Mouse (Mus musculus): ENCODE data around the gene Rnf38. TPM values are rescaled to one million over a fixed set of nuclear protein-coding genes. Genes with fewer than 3 reads are reported as not detected.

Rnf38 gene
- 52.2 and 70.9 TPM in 2 replicates for total RNA-seq (2017)

DNA sequence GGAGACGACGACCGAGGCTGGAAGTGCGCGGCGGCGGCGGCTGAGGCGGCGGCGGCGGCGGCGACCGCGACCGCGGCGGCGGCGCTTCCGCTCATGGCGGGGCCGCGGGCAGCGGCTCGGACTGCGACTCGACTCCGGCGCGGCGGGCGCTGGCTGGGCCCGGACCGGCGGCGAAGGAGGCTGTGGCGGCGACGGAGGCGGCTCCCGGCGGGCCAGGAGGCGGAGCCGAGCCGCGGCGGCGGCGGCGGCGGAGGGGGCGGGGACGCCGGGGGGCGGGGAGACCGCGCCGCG lies at the start of gene Rnf38:
Rnf38 (minus strand) TSS at position 77 of the 291 bp plus-strand sequence.
- ATAC-seq (replicated peaks; ENCODE audit: low read depth, poor library complexity, severe bottlenecking), result no peak

DNA sequence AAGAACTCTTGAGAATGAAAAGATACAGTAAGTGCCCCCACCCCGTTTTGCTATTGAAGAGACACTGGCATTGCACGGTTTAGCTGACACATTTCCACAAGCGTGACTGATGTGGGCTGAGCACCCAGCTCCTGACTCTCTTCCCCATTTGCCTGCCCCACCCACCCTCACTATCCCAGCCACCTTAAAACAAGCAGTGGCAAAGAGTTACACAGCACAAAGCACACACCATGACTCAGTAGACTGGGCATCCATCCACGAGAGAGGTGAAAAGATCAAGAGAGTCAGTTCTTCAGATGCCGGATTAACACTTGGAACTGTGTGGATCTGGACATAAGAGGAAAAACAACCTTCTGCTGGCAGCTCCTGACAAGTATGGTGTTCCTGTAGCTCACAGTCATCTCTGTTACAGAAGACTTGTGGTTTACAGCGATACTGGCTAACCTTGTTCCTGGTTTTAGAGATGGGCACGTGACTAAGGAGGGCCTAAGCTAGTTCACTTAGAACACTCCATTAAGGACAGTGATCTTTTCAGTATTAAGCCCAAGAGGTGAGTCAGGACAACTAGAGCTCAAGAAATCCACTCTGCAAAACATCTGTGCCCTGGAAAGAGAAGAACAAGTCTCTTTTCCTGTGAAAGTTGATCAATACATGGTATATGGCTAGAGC lies 48.1 kb upstream of the Rnf38 start:
- no peak for ATAC-seq (replicated peaks; ENCODE audit: low read depth, poor library complexity, severe bottlenecking)

DNA sequence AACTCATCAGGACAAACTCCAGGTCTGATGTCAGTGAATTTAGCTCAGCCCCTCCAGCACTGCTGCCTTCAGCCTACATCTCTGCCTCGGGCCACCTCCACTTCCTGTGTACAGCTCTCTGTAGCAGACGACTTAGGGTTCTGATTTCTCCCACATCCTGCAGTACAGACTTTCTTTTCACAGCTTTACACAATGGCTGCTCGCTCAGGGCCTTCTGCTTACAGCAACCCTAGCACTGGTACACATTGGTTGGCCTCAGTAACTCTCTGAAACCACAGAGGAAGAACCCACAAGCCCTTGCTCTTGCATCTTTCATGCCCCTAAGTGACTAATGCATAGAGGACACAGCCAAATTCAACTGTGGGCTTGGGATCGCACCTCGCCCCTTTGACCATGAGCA lies 37.5 kb upstream of the Rnf38 start:
- ATAC-seq (replicated peaks; ENCODE audit: low read depth, poor library complexity, severe bottlenecking), result no peak

DNA sequence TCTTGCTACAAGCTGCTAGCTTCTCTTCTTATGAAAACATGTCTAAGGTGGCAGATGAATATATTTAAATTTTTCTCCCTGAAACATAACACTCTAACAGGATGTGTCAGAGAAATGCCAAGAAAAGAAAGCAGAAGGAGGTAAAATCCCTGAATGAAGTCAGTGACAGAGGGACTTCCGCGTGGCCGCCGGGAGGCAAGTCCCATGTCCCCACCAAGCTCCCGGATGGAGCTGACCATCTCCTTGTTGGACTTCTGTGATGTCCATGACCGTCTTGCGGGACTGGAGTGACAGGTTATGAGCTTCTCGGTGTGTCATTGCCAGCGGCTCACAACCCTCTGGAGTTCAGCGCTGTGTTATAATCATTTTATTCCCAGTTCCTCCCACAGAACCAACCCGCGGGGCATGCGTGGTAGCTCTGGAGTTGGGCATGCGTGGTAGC lies 35.8 kb upstream of the Rnf38 start:
- no peak for ATAC-seq (replicated peaks; ENCODE audit: low read depth, poor library complexity, severe bottlenecking)

DNA sequence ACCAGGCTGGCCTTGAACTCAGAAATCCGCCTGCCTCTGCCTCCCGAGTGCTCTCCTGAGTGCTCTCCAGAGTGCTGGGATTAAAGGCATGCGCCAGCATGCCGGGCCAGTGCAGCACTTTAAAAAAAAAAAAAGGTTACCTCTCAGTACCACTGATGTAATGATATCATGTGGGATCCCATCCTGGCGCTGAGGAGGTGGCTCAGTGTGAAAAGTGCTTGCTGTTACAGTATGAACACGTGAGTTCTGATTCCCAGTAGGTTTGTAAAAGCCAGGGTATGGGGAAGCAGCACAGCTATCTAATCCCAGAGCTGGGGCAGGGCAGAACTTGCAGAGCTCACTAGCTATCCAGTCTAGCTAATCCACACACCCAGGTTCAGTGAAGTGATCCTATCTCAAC lies 33.8 kb upstream of the Rnf38 start:
- ATAC-seq (replicated peaks; ENCODE audit: low read depth, poor library complexity, severe bottlenecking), result no peak

DNA sequence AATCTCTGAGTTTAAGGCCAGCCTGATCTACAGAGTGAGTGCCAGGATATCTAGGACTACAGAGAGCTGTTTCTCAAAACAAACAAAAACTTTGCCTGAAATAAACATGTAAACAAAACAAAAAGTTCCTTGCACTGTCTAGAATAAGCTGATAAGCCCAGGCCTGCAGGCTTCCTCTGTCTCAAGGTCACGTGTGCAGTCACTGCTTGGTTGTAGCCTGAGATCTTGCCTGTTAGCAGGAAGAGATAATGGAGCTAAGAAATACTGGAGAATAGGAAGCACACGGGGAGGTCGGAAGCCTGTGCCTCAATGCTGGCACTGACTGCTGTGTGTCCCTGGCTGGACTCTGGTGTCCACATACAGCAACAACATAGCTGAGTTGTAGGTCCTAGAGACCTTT lies 31.9 kb upstream of the Rnf38 start:
- ATAC-seq (replicated peaks; ENCODE audit: low read depth, poor library complexity, severe bottlenecking), result no peak

DNA sequence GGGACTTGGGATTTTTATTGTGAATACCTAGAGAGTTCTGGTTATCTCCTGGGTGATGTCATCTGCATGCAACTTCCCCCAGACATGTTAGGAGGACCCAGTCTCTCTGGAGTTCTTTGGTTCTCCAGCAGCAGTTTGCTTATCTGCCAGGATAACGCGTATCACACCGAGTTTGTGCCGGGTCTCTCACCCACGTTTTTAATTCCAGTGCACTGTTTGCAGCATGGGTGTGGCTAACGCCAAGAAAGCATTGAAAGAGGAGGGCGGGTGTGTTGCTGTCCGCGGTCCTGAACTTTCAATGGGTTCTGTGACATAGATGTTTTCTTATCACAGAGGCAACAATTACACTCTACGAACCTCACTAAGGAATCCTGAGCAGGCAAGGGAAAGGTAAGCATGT lies 26.7 kb upstream of the Rnf38 start:
- ATAC-seq (replicated peaks; ENCODE audit: low read depth, poor library complexity, severe bottlenecking), result peak; percentile 83

DNA sequence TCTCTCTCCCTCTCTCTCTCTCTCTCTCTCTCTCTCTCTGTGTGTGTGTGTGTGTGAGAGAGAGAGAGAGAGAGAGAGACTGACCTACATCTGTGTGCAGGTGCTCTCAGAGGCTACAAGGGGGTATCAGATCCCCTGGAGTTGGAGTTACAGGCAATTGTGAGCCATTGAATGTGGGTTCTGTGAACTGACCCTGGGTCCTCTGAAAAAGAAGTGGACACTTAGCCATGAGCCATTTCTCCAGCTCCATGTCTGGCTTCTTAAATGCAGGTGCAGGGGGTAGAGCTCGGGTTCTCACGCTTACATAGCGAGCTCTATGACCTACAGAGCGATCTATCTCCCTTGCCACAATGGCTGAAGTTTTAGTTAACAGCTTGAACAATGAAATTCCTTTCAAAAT lies 25.5 kb upstream of the Rnf38 start:
- no peak for ATAC-seq (replicated peaks; ENCODE audit: low read depth, poor library complexity, severe bottlenecking)

DNA sequence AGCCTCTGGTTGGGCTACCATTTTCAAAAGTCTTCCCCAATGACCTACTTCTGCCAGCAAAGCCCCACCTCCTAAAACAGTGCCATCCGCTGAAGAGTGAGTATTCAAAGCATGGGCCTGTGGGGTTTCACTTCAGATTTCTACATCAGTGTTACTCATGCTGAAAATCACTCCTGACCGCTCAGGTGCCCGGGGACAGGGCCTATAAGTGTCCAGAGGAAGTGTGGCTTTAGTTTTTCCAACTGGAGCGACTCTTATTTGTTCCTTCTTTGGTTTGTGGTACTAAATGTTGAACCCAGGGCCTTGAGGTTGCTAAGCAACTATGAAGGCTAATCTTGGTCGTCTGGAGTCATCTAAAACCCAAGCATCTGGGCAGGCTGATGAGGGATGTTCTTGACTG lies 21.0 kb upstream of the Rnf38 start:
- ATAC-seq (replicated peaks; ENCODE audit: low read depth, poor library complexity, severe bottlenecking), result no peak

DNA sequence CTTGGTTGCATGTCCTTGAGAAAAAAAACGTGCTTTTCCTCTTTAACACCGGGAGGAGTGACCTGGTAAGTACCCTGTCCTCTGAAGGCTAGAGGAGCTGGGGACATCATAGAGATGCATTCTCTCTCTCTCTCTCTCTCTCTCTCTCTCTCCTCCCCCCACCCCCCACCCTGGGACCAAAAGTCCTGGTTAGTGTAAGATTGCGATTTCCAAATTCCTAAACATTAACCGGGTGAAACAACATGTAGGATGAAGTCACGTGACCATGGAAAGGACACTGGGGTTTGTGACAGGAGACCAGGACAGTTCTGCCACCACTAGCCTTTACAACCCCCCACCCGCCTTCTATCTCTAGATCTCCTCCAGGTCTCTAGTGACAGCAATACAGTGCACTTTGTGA lies 19.6 kb upstream of the Rnf38 start:
- no peak for ATAC-seq (replicated peaks; ENCODE audit: low read depth, poor library complexity, severe bottlenecking)

DNA sequence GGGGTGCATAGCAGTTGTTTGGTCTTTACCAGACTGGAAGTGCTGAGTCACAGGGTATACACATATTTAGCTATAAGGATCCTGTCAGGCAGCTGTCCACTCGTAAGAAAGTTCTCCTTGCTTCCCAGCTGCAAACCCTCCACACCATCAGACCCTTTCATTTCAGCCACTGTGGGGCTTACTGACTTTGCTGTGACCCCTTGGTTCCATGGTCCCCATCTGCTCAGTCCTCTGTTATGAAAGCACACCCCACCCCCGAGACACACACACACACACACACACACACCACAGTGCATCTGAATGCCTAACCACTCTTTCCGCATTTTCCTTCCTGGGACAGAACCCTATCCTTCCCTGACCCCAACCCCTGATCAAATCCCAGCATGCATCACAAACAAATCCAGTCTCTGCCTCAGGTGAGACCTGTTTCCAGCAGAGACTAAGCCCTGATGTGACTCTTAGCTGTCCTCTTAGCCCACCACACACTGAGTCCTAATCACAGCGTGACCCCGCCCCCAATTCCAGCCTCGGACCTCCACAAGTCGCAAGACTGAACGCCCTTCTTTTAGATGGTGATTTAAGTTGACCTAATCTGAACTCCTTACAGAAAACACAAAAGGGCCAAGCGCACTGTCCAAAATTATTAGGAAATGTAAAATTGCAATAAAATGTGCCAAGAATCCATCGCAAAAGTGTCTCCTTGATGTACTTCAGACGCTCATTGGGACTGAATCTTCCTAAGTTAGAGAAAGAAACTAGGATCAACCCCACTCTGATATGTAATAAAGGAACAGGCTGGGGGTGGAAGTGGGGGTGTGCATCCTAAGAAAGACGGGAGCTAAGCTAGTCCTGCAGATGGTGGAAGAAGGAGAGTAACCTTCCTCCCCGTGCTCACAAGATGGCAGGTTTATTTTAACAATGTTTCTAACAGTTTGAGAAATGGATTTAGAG lies 18.7 kb upstream of the Rnf38 start:
- no peak for ATAC-seq (replicated peaks; ENCODE audit: low read depth, poor library complexity, severe bottlenecking)

DNA sequence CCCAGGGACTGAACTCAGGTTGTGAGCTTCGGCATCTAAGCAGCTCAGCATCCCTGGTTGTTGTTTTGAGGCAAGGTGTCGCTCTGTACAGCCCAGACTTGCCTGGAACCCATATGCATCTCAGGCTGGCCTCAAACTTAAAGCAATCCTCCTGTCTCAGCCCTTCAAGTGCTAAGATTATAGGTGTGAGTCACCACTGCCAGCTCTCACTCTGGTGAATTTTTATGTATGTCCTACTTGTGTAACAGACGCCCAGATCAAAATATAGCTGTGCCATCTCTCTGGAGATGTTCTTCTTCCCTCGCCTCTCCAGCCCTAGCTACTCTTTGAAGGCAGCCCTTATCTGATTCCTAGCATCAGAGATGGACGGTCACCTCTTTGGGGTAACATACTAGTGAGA lies 17.9 kb upstream of the Rnf38 start:
- ATAC-seq (replicated peaks; ENCODE audit: low read depth, poor library complexity, severe bottlenecking), result no peak

DNA sequence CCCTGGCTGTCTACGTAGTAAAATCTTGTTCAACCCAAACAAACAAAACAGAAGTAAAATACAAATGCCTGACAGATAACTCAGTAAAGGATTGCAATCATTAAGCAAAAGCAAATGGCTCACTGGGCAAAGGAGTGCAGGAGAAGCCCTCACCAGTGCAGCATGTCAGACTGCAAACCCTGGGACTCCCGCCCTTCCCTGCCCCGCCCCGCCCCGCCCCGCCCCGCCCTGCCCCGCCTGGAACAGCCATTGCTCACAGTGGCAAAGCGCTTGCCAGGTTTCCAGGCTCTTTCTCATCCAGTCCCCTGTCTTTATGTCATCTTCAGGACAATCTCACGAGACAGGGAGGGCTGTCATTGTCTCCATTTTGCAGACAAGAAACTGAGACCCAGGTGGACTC lies 16.1 kb upstream of the Rnf38 start:
- peak; percentile 66 for ATAC-seq (replicated peaks; ENCODE audit: low read depth, poor library complexity, severe bottlenecking)

DNA sequence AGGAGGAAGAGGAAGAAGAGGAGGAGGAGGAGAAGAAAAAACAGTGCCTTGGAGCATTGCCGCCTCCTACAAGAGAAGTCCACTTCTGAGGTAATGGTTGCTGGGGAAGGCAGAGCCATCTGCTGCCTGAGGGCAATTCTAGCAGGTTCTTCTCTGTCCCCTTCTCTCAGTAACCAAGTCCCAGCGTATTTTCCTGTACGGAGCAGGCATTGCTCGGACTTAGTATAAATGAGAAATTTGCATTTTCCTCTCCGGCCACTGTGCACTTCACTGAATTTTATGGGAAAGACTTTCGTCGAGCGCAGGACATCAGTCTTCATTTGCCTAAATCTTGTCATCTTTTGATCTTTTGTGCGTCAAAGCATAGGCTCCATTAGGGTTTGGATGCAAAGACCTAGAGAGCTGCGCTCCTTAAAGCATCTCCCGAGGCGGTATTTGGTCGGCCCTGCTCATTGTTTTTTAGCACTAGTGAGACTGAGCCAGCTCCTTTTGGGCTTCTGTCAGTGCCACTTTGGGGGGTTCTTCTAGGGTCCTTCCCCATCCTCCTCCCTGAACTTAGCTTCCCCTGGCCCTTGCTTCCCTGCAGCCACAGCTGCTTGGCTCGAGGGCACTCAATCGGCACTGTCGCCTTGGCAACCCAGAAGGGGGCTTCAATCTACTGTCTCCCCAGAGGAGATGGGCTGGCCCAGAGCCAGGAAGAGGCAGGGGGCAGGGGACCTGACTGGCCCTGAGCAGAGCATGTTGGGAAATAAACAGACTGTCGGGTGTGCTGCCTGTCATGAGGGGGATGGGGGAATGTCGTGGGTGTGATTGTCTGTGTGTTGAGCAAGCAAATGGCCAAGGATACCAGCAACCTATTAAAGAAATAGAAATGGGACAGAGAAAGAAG lies 13.7 kb upstream of the Rnf38 start:
- no peak for ATAC-seq (replicated peaks; ENCODE audit: low read depth, poor library complexity, severe bottlenecking)

DNA sequence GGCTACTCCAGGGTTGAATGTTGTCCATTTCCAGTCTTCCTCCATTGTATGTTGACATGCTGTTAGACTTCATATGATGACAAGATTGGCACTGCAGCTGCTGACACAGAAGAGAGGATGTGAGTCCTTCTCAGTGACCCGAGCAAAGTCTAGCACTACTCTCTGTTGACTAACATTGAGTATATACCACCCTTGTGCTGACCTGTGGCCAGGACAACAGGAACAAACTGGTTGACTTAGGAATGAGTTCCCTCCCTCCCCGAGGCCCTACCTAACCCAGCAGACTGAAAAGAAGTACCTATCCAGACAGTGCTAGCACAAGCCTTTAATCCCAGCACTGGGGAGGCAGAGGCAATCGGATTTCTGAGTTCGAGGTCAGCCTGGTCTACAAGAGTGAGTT lies 12.7 kb upstream of the Rnf38 start:
- ATAC-seq (replicated peaks; ENCODE audit: low read depth, poor library complexity, severe bottlenecking), result no peak

DNA sequence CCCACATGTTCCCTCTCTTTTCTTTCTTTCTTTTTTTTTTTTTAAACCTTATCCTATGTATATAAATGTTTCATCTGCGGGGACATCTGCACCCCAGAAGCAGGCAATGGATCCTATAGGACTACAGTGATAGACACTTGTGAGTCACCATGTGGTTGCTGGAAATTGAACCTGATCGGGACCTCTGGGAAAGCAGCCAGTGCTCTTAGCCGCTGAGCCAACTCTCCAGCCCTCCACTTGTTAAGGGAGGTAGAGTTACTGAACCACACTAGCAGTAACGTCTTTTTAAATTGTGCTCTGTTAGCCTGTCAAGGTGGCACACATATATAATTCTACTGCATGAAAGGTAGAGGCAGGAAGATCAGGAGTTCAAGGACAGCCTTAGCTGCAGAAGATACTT lies 8.0 kb upstream of the Rnf38 start:
- no peak for ATAC-seq (replicated peaks; ENCODE audit: low read depth, poor library complexity, severe bottlenecking)

DNA sequence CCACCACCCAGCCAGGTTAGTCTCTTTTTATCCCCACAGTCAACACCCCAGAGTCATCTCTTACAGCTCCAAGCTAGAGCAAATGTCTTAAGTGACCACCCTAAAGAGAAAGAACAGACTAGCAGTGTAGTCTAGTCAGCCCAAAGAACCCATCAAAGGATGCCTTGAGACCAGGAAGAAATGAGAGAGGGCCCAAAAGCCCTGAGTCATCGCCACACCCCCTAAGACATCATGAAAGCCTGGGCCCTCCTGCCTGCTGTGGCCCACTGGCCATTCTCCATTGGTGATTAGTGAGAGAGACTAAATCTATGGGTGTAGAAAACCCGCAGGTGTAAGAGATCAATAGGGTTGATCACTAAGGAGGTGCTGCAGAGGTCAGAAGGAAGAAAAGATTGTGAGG lies 2.4 kb upstream of the Rnf38 start:
- no peak for ATAC-seq (replicated peaks; ENCODE audit: low read depth, poor library complexity, severe bottlenecking)

DNA sequence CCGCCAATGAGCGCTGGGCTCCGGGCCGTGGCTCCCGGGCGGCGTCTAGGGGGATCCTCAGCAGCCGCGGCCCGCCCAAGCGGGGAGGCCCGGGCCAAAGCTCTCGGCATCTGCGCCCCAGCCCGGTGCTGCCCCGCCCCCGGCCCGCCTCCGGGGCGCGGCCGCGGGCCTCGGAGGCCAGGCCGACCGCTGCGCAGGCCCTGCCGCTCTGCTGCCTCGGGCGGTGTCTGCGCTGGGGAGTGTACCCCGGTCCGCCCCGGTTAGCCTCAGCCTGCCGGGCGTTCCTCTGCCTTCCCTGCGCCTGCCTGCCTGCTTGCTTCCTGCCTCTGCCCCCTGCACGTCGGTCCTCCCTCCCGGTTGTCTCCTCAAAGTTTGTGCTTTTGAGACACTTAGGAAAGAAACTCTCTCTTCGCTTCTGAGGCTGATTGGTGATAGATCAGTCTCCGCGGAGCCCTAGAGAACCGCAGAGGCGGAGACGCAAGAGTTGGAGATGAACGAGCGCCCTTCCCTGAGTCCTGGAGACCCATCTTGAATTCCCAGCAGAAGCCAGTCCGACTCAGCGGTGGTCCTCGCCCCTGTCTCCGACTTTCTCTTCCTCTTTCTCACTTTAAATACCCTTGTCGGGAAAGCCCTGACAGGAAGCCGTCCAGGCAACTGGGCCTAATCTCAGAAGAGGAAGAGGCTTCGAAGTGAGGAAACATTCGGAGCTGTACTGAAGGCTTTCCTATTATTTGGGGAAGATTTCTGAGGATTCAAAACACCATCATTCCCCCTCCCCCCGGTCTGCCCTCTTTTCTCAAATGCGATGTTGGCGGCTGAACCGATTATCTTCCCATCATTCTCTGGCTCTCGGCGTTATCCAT lies 646 bp upstream of the Rnf38 start:
- peak; percentile 77 for ATAC-seq (replicated peaks; ENCODE audit: low read depth, poor library complexity, severe bottlenecking)

DNA sequence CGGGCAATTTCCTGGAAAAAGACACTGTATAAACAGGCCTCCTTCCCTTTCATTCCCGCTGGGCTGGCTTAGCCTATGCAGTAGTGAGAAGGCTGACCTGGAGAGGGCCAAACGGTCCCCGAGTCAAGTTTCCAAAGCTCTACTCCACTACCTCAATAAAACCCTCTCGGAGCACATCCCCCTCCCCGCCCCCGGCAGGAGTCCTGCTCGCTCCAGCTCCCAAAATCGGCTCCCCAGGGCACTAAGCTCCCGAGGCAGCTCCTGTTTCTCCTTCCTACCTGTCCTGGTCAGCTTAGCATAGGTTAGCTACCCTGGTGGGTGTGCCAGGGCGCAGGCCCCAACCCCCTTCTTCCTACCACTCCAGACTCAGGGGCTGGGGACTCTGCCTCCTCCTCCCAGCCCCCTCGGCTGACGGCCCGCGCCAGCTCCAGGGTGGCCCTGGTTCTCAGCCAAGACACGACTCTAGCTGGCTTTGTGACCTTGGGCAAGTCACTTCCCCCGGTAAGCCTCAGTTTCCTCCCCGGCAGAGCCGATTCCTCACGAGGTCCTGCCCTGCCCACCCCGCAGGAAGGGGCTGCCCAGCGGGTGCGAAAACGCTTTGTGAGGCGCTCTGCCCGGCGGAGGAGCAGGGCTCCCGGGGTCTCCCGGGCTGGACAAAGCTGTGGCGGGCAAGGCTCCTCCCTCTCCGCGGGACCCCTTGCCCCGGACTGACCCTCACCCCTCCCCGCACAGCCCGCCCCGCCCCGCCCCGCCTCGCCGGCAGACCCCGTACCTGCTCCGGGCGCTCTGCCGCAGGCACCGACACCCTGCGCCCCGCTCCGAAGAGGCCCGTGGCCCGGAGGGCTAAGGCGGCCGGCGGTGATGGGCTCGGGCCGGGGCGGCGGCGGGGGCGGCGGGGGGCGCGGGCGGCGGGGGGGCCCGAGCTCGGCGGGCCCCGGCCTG lies 547 bp downstream of the Rnf38 start:
- peak; percentile 24 for ATAC-seq (replicated peaks; ENCODE audit: low read depth, poor library complexity, severe bottlenecking)
